Comparison of ENCODE assay signal across 8 mouse cellular contexts in genomic region chr14:118774507-118775428, GRCm38 (mm10). TPM values are rescaled to one million over a fixed set of nuclear protein-coding genes. Genes with fewer than 3 reads are reported as not detected.
DNase-seq lines count a peak whose midpoint lies in the region; ATAC-seq and TF ChIP-seq lines count a peak whose summit lies in the region.

No protein-coding gene starts in this region.

- peak; percentile 27 for DNase-seq in embryo, embryonic 10 days (ENCODE audit: low spot score)
- DNase-seq in embryo, embryonic 9.5 days (ENCODE audit: extremely low spot score): no peak
- DNase-seq in midbrain, postnatal 0 days (ENCODE audit: low spot score): no peak
- no peak for DNase-seq in midbrain, embryonic 11.5 days (ENCODE audit: low spot score, missing footprints)
- DNase-seq in gastrocnemius, adult 8-10 months (ENCODE audit: low spot score in 2 of 2): no peak
- DNase-seq in gastrocnemius, postnatal 14 days: no peak

- ATAC-seq in midbrain, postnatal 0 days (ENCODE audit: low FRiP score): no peak
- no peak for ATAC-seq in midbrain, embryonic 11.5 days (ENCODE audit: low FRiP score)
- peak; percentile 63 for ATAC-seq in erythroblast, adult 5-6 weeks (replicated peaks; ENCODE audit: low FRiP score, poor library complexity, severe bottlenecking)
- ATAC-seq in megakaryocyte, adult 5-6 weeks (ENCODE audit: poor library complexity, severe bottlenecking): peak; percentile 72

- no peak overlapping the region for H3K4me3 ChIP-seq in midbrain, postnatal 0 days (ENCODE audit: low read depth, low read length)
- H3K4me3 ChIP-seq in midbrain, embryonic 11.5 days (ENCODE audit: low read depth, low read length): no peak overlapping the region

- H3K27ac ChIP-seq in midbrain, postnatal 0 days (ENCODE audit: low read depth, low read length): no peak overlapping the region
- no peak overlapping the region for H3K27ac ChIP-seq in midbrain, embryonic 11.5 days (ENCODE audit: low read depth, low read length)

- no peak overlapping the region for H3K9ac ChIP-seq in midbrain, postnatal 0 days (replicated peaks; ENCODE audit: low read length, poor library complexity, severe bottlenecking)
- no peak overlapping the region for H3K9ac ChIP-seq in midbrain, embryonic 11.5 days (ENCODE audit: low read length)

- no peak overlapping the region for H3K4me2 ChIP-seq in midbrain, postnatal 0 days (ENCODE audit: low read depth, low read length, poor library complexity, severe bottlenecking)
- H3K4me2 ChIP-seq in midbrain, embryonic 11.5 days: no peak overlapping the region

- peak; percentile 48 for TF ChIP-seq CTCF in midbrain, postnatal 0 days (IDR thresholded peaks at IDR 0.05)

- H3K36me3 ChIP-seq in midbrain, postnatal 0 days (ENCODE audit: insufficient read depth, low read length): no peaks in the 10 kb centered on the region
- H3K36me3 ChIP-seq in midbrain, embryonic 11.5 days (ENCODE audit: control insufficient read depth, insufficient read depth, low read length): no peaks in the 10 kb centered on the region

- WGBS in midbrain, postnatal 0 days: 82% methylated on average over 12 of the region's 12 CpGs
- WGBS in midbrain, embryonic 11.5 days: 90% methylated on average over 12 of the region's 12 CpGs

- no peaks in the 10 kb centered on the region for H3K4me1 ChIP-seq in midbrain, postnatal 0 days (ENCODE audit: insufficient read depth, low read length)
- no peaks in the 10 kb centered on the region for H3K4me1 ChIP-seq in midbrain, embryonic 11.5 days (ENCODE audit: control insufficient read depth, insufficient read depth, low read length)

- H3K9me3 ChIP-seq in midbrain, postnatal 0 days (ENCODE audit: low read length): no peaks in the 10 kb centered on the region
- no peaks in the 10 kb centered on the region for H3K9me3 ChIP-seq in midbrain, embryonic 11.5 days (ENCODE audit: control insufficient read depth, low read length)

- intact Hi-C loops in gastrocnemius, postnatal 14 days (cut with DNase I; ENCODE audit: low total_unique reads): no loop called here

- H3K27me3 ChIP-seq in midbrain, postnatal 0 days (ENCODE audit: insufficient read depth, low read length): no peaks in the 10 kb centered on the region
- no peaks in the 10 kb centered on the region for H3K27me3 ChIP-seq in midbrain, embryonic 11.5 days (ENCODE audit: control insufficient read depth, insufficient read depth, low read length)

RNA-seq across cellular contexts. Expression of gene Cldn10, which starts 12.9 kb away (rescaled TPM):
- 10.7 and 11.8 TPM in 2 replicates for total RNA-seq in midbrain, postnatal 0 days (2014; rRNA removed)
- 24.1 and 32.1 TPM in 2 replicates for polyA plus RNA-seq in midbrain, postnatal 0 days (2015; fragmentation: Nextera tagmentation; extraction: Ambion mirVana)
- 0.66 and 0.86 TPM in 2 replicates for polyA plus RNA-seq in midbrain, embryonic 11.5 days (2014; fragmentation: Nextera tagmentation; extraction: Ambion mirVana)
- 1.9 TPM in 1 of 2 replicates, not detected in the other for total RNA-seq in erythroblast, adult 5-6 weeks (2015; ENCODE audit: low replicate concordance)
- total RNA-seq in erythroblast, adult 5-6 weeks (2017; ENCODE audit: low replicate concordance): 2.0 TPM in 1 of 2 replicates, not detected in the other
- not detected in 2 replicates for total RNA-seq in megakaryocyte, adult 5-6 weeks (2015)
- total RNA-seq in megakaryocyte, adult 5-6 weeks (2017): 0.29 TPM in 1 of 2 replicates, not detected in the other
- not detected for total RNA-seq in gastrocnemius, adult 8-10 months (2022)
- total RNA-seq in gastrocnemius, postnatal 14 days (2021): not detected

Comparison
In these comparisons a context has a peak if more than half of its experiments do, and no peak if none do; other contexts are left out.
1. ATAC-seq: peak in erythroblast, adult 5-6 weeks (single experiment) and megakaryocyte, adult 5-6 weeks (single experiment); none in midbrain, postnatal 0 days (single experiment) and midbrain, embryonic 11.5 days (single experiment).